Mouse (Mus musculus): Measurements from ENCODE around the gene Sorbs2. TPM values are rescaled to one million over a fixed set of nuclear protein-coding genes. Genes with fewer than 3 reads are reported as not detected.
A peak's percentile ranks its signal among the peaks of the same experiment; 100 is the strongest.

The Sorbs2 gene
- polyA plus RNA-seq, 1 experiment from 2014 or later, result 24.8 TPM

- 73% methylated on average over 8 of the region's 8 CpGs for WGBS
- Histone ChIP-seq H3K4me3 (no peak overlapping the region), H3K4me1 (no peaks in the 10 kb centered on the region), H3K27me3 (no peaks in the 10 kb centered on the region), H3K9me3 (no peaks in the 10 kb centered on the region), H3K4me2 (no peak overlapping the region), H3K9ac (no peak overlapping the region), H3K36me3 (no peaks in the 10 kb centered on the region), H3K27ac (no peak overlapping the region)
- ATAC-seq (ENCODE audit: borderline replicate concordance, extremely low read depth, low FRiP score, low TSS enrichment), result no peak
Observed at GRCm38 (mm10) chr8:45734071-45734470, 226.5 kb downstream of the Sorbs2 start.

GRCm38 (mm10) chr8:45737266-45737665 lies 229.7 kb downstream of the Sorbs2 start:
- Histone ChIP-seq H3K4me1 (no peaks in the 10 kb centered on the region), H3K27ac (no peak overlapping the region), H3K36me3 (no peaks in the 10 kb centered on the region), H3K4me2 (no peak overlapping the region), H3K9ac (no peak overlapping the region), H3K4me3 (no peak overlapping the region), H3K9me3 (no peaks in the 10 kb centered on the region), H3K27me3 (no peaks in the 10 kb centered on the region)
- ATAC-seq (ENCODE audit: borderline replicate concordance, extremely low read depth, low FRiP score, low TSS enrichment), result no peak
- 89% methylated on average over 2 of the region's 2 CpGs for WGBS

GRCm38 (mm10) chr8:45743326-45743725 lies 235.7 kb downstream of the Sorbs2 start:
- Histone ChIP-seq H3K27me3 (no peaks in the 10 kb centered on the region), H3K36me3 (no peaks in the 10 kb centered on the region), H3K4me3 (no peak overlapping the region), H3K9ac (no peak overlapping the region), H3K27ac (no peak overlapping the region), H3K9me3 (no peaks in the 10 kb centered on the region), H3K4me1 (no peaks in the 10 kb centered on the region), H3K4me2 (no peak overlapping the region)
- 64% methylated on average over 2 of the region's 2 CpGs for WGBS
- ATAC-seq (ENCODE audit: borderline replicate concordance, extremely low read depth, low FRiP score, low TSS enrichment), result no peak

- Histone ChIP-seq H3K4me2 (no peak overlapping the region), H3K4me1 (no peaks in the 10 kb centered on the region), H3K9me3 (no peaks in the 10 kb centered on the region), H3K9ac (no peak overlapping the region), H3K36me3 (no peaks in the 10 kb centered on the region), H3K27me3 (no peaks in the 10 kb centered on the region), H3K27ac (no peak overlapping the region), H3K4me3 (no peak overlapping the region)
- ATAC-seq (ENCODE audit: borderline replicate concordance, extremely low read depth, low FRiP score, low TSS enrichment), result no peak
Observed at GRCm38 (mm10) chr8:45743739-45744138, 236.2 kb downstream of the Sorbs2 start.

- Histone ChIP-seq H3K36me3 (no peaks in the 10 kb centered on the region), H3K9me3 (no peaks in the 10 kb centered on the region), H3K4me1 (no peaks in the 10 kb centered on the region), H3K27me3 (no peaks in the 10 kb centered on the region), H3K9ac (no peak overlapping the region), H3K4me3 (no peak overlapping the region), H3K4me2 (no peak overlapping the region), H3K27ac (no peak overlapping the region)
- ATAC-seq (ENCODE audit: borderline replicate concordance, extremely low read depth, low FRiP score, low TSS enrichment), result no peak
- 62% methylated on average over 12 of the region's 12 CpGs for WGBS
Observed at GRCm38 (mm10) chr8:45751512-45752502, 244.2 kb downstream of the Sorbs2 start.

GRCm38 (mm10) chr8:45755482-45755881 lies 247.9 kb downstream of the Sorbs2 start:
- WGBS, result 87% methylated on average over 9 of the region's 9 CpGs
- H3K36me3 ChIP-seq, result no peaks in the 10 kb centered on the region
- no peak overlapping the region for H3K4me2 ChIP-seq
- no peak overlapping the region for H3K9ac ChIP-seq
- H3K9me3 ChIP-seq, result no peaks in the 10 kb centered on the region
- H3K4me3 ChIP-seq, result no peak overlapping the region
- H3K4me1 ChIP-seq, result no peaks in the 10 kb centered on the region
- H3K27ac ChIP-seq, result no peak overlapping the region
- ATAC-seq (ENCODE audit: borderline replicate concordance, extremely low read depth, low FRiP score, low TSS enrichment), result no peak
- H3K27me3 ChIP-seq, result no peaks in the 10 kb centered on the region

GRCm38 (mm10) chr8:45755972-45756371 lies 248.4 kb downstream of the Sorbs2 start:
- H3K4me1 ChIP-seq, result no peaks in the 10 kb centered on the region
- no peak overlapping the region for H3K4me2 ChIP-seq
- no peak overlapping the region for H3K27ac ChIP-seq
- H3K9ac ChIP-seq, result no peak overlapping the region
- no peaks in the 10 kb centered on the region for H3K36me3 ChIP-seq
- no peak overlapping the region for H3K4me3 ChIP-seq
- no peak for ATAC-seq (ENCODE audit: borderline replicate concordance, extremely low read depth, low FRiP score, low TSS enrichment)
- WGBS, result 72% methylated on average over 7 of the region's 7 CpGs
- H3K27me3 ChIP-seq, result no peaks in the 10 kb centered on the region
- no peaks in the 10 kb centered on the region for H3K9me3 ChIP-seq

GRCm38 (mm10) chr8:45760622-45761021 lies 253.0 kb downstream of the Sorbs2 start:
- ATAC-seq (ENCODE audit: borderline replicate concordance, extremely low read depth, low FRiP score, low TSS enrichment), result no peak
- Histone ChIP-seq H3K27me3 (no peaks in the 10 kb centered on the region), H3K9ac (no peak overlapping the region), H3K36me3 (no peaks in the 10 kb centered on the region), H3K4me3 (no peak overlapping the region), H3K9me3 (no peaks in the 10 kb centered on the region), H3K4me2 (no peak overlapping the region), H3K4me1 (peaks cover 4% of the 10 kb centered on the region; the same call in 1 of the 2 replicates), H3K27ac (no peak overlapping the region)
- 63% methylated on average over 9 of the region's 9 CpGs for whole genome bisulfite sequencing

GRCm38 (mm10) chr8:45761053-45761452 lies 253.5 kb downstream of the Sorbs2 start:
- Histone ChIP-seq H3K4me2 (no peak overlapping the region), H3K27ac (no peak overlapping the region), H3K27me3 (no peaks in the 10 kb centered on the region), H3K4me3 (no peak overlapping the region), H3K9me3 (no peaks in the 10 kb centered on the region), H3K36me3 (no peaks in the 10 kb centered on the region), H3K9ac (no peak overlapping the region), H3K4me1 (peaks cover 4% of the 10 kb centered on the region; the same call in 1 of the 2 replicates)
- no peak for ATAC-seq (ENCODE audit: borderline replicate concordance, extremely low read depth, low FRiP score, low TSS enrichment)
- 27% methylated on average over 1 of the region's 1 CpGs for WGBS

GRCm38 (mm10) chr8:45762982-45763689 lies 255.5 kb downstream of the Sorbs2 start:
- Histone ChIP-seq H3K4me3 (no peak overlapping the region), H3K27ac (no peak overlapping the region), H3K4me2 (no peak overlapping the region), H3K36me3 (no peaks in the 10 kb centered on the region), H3K9me3 (no peaks in the 10 kb centered on the region), H3K9ac (no peak overlapping the region), H3K27me3 (no peaks in the 10 kb centered on the region), H3K4me1 (peaks cover 4% of the 10 kb centered on the region; the same call in 1 of the 2 replicates)
- 78% methylated on average over 15 of the region's 15 CpGs for WGBS
- no peak for ATAC-seq (ENCODE audit: borderline replicate concordance, extremely low read depth, low FRiP score, low TSS enrichment)

GRCm38 (mm10) chr8:45763690-45764342 lies 256.2 kb downstream of the Sorbs2 start:
- H3K9ac ChIP-seq, result no peak overlapping the region
- no peak overlapping the region for H3K4me3 ChIP-seq
- no peaks in the 10 kb centered on the region for H3K27me3 ChIP-seq
- peak overlapping the region; percentile 17; the same call in 1 of the 2 replicates for H3K4me2 ChIP-seq
- H3K36me3 ChIP-seq, result no peaks in the 10 kb centered on the region
- H3K9me3 ChIP-seq, result no peaks in the 10 kb centered on the region
- H3K27ac ChIP-seq, result peak overlapping the region; percentile 63; the same call in 1 of the 2 replicates
- peak; percentile 52; the same call in 1 of the 2 replicates for ATAC-seq (ENCODE audit: borderline replicate concordance, extremely low read depth, low FRiP score, low TSS enrichment)
- peaks cover 4% of the 10 kb centered on the region; the same call in 1 of the 2 replicates for H3K4me1 ChIP-seq
- WGBS, result 42% methylated on average over 11 of the region's 11 CpGs
